Mouse (Mus musculus) frontal cortex, postnatal 25 days (tissue): Measurements from ENCODE around the gene Mustn1.

Source experiments
- DNase-seq, 2 experiments: peaks; one replicate each; pipeline ENCODE4 v3.0.0; 2022; ENCODE audit warnings: low spot score in 2 of 2

Mustn1 gene

GRCm38 (mm10) chr14:30879794-30880193, 794 bp downstream of the Mustn1 start:
- no peak for DNase-seq

- DNase-seq = no peak
Observed at GRCm38 (mm10) chr14:30880251-30880650, 1.3 kb downstream of the Mustn1 start.

- DNase-seq = peak in 1 of 2 experiments; percentile 48
Observed at GRCm38 (mm10) chr14:30880811-30881717, 2.1 kb downstream of the Mustn1 start.

GRCm38 (mm10) chr14:30881718-30882108, 2.7 kb downstream of the Mustn1 start:
- no peak for DNase-seq

- no peak for DNase-seq
Observed at GRCm38 (mm10) chr14:30885298-30885697, 6.3 kb downstream of the Mustn1 start.

GRCm38 (mm10) chr14:30886204-30886603, 7.2 kb downstream of the Mustn1 start, which contains the start of gene Itih4:
TSS of gene Itih4 (plus strand) at chr14:30886476.
- no peak for DNase-seq

GRCm38 (mm10) chr14:30888271-30888732, 9.3 kb downstream of the Mustn1 start:
- DNase-seq = no peak

- no peak for DNase-seq
Observed at GRCm38 (mm10) chr14:30899972-30900371, 21.0 kb downstream of the Mustn1 start.

- DNase-seq = no peak
Observed at GRCm38 (mm10) chr14:30902628-30903027, 23.6 kb downstream of the Mustn1 start.

GRCm38 (mm10) chr14:30903036-30903435, 24.0 kb downstream of the Mustn1 start:
- DNase-seq = no peak

- DNase-seq = no peak
Observed at GRCm38 (mm10) chr14:30904307-30904706, 25.3 kb downstream of the Mustn1 start.

- DNase-seq = no peak
Observed at GRCm38 (mm10) chr14:30906001-30906400, 27.0 kb downstream of the Mustn1 start.

- DNase-seq = no peak
Observed at GRCm38 (mm10) chr14:30907814-30908265, 28.8 kb downstream of the Mustn1 start.

- DNase-seq = no peak
Observed at GRCm38 (mm10) chr14:30911141-30911540, 32.1 kb downstream of the Mustn1 start.

GRCm38 (mm10) chr14:30912641-30913040, 33.6 kb downstream of the Mustn1 start:
- no peak for DNase-seq

- no peak for DNase-seq
Observed at GRCm38 (mm10) chr14:30913404-30913803, 34.4 kb downstream of the Mustn1 start.

- no peak for DNase-seq
Observed at GRCm38 (mm10) chr14:30916516-30916915, 37.5 kb downstream of the Mustn1 start.

GRCm38 (mm10) chr14:30922053-30922670, 43.2 kb downstream of the Mustn1 start:
- no peak for DNase-seq

- DNase-seq = peak; percentile 9 to 16
Observed at GRCm38 (mm10) chr14:30923375-30924105, 44.5 kb downstream of the Mustn1 start, which contains the start of gene Itih3. TSS of gene Itih3 (minus strand) at chr14:30923760.

GRCm38 (mm10) chr14:30925492-30925891, 46.5 kb downstream of the Mustn1 start:
- no peak for DNase-seq

- DNase-seq = no peak
Observed at GRCm38 (mm10) chr14:30930386-30930785, 51.4 kb downstream of the Mustn1 start.
